Mouse (Mus musculus) C2C12 (cell line): ENCODE data around the gene Zfp27.

Source experiments
- CEBPB ChIP-seq: IDR thresholded peaks from one replicate; pipeline ENCODE4 v1.6.1; 2011; ENCODE audit warnings: low read depth, mild to moderate bottlenecking, control low read depth, moderate library complexity
- CTCF ChIP-seq: IDR thresholded peaks from one replicate; pipeline ENCODE4 v1.5.1; 2011; ENCODE audit not compliant: control insufficient read depth, insufficient read depth, insufficient read length
- MAX ChIP-seq: IDR thresholded peaks from one replicate; pipeline ENCODE4 v1.6.1; 2011; ENCODE audit warnings: mild to moderate bottlenecking, control low read depth
- USF1 ChIP-seq: IDR thresholded peaks from one replicate; pipeline ENCODE4 v1.6.1; 2011; ENCODE audit warnings: low read depth, mild to moderate bottlenecking, control low read depth, moderate library complexity

- TF ChIP-seq CTCF = no peak
- no peak for TF ChIP-seq MAX
- no peak for TF ChIP-seq USF1
- no peak for TF ChIP-seq CEBPB
These were observed 34.7 kb upstream of the Zfp27 start for GRCm38 (mm10) chr7:29941027-29941426.
